Comparison of ENCODE assay signal across 27 mouse cellular contexts in genomic region chr11:72996781-72997180, GRCm38 (mm10).
"Had no signal": no experiment of that assay in that cellular context is flagged by ENCODE, and none has a peak within 500 bp of the region (broad histone marks: within the 10 kb centered on the region; RNA-seq: fewer than 3 reads in every experiment).

No protein-coding gene starts in this region.

- DNase-seq: cerebellum, adult 8-10 months; cerebellum, adult 9-10 months; cerebellum, adult 9-11 months; cerebellum, postnatal 10 days; cerebellum, postnatal 14 days; cerebellum, postnatal 25 days; cerebellum, postnatal 36 days; embryo, embryonic 11 days; forebrain, postnatal 0 days; gastrocnemius, adult 2 months; gastrocnemius, postnatal 10 days; gastrocnemius, postnatal 14 days; gastrocnemius, postnatal 25 days; gastrocnemius, postnatal 36 days; heart, adult 11 months; heart, adult 2 months had no signal

- H3K36me3 ChIP-seq: embryonic facial prominence, embryonic 10.5 days; embryonic facial prominence, embryonic 12.5 days; embryonic facial prominence, embryonic 13.5 days; embryonic facial prominence, embryonic 15.5 days; forebrain, embryonic 10.5 days; forebrain, embryonic 12.5 days; forebrain, embryonic 15.5 days had no signal

- ATAC-seq: forebrain, embryonic 13.5 days; forebrain, embryonic 14.5 days; forebrain, embryonic 15.5 days; forebrain, embryonic 16.5 days; forebrain, postnatal 0 days had no signal

- H3K27ac ChIP-seq: embryonic facial prominence, embryonic 10.5 days; embryonic facial prominence, embryonic 12.5 days; embryonic facial prominence, embryonic 13.5 days; embryonic facial prominence, embryonic 15.5 days; forebrain, embryonic 10.5 days; forebrain, embryonic 12.5 days; forebrain, embryonic 13.5 days; forebrain, embryonic 15.5 days; gastrocnemius, adult 2 months; heart, adult 2 months had no signal

- H3K4me1 ChIP-seq: embryonic facial prominence, embryonic 12.5 days; embryonic facial prominence, embryonic 13.5 days; forebrain, embryonic 12.5 days; forebrain, embryonic 13.5 days; forebrain, embryonic 15.5 days had no signal

- H3K4me3 ChIP-seq: embryonic facial prominence, embryonic 10.5 days; embryonic facial prominence, embryonic 12.5 days; embryonic facial prominence, embryonic 13.5 days; embryonic facial prominence, embryonic 15.5 days; erythroblast, embryonic 14.5 days; forebrain, embryonic 10.5 days; forebrain, embryonic 12.5 days; forebrain, embryonic 13.5 days; forebrain, embryonic 15.5 days; gastrocnemius, adult 2 months; heart, adult 2 months had no signal

- H3K9me3 ChIP-seq: embryonic facial prominence, embryonic 10.5 days; embryonic facial prominence, embryonic 12.5 days; embryonic facial prominence, embryonic 13.5 days; embryonic facial prominence, embryonic 15.5 days; forebrain, embryonic 10.5 days; forebrain, embryonic 12.5 days; forebrain, embryonic 13.5 days; forebrain, embryonic 15.5 days had no signal

- H3K9ac ChIP-seq: embryonic facial prominence, embryonic 12.5 days; embryonic facial prominence, embryonic 13.5 days; embryonic facial prominence, embryonic 15.5 days; forebrain, embryonic 12.5 days; forebrain, embryonic 13.5 days; forebrain, embryonic 15.5 days; forebrain, postnatal 0 days had no signal

- H3K27me3 ChIP-seq: embryonic facial prominence, embryonic 12.5 days; embryonic facial prominence, embryonic 13.5 days; forebrain, embryonic 12.5 days; forebrain, embryonic 13.5 days; forebrain, embryonic 15.5 days had no signal

- H3K4me2 ChIP-seq: embryonic facial prominence, embryonic 12.5 days; embryonic facial prominence, embryonic 13.5 days; embryonic facial prominence, embryonic 15.5 days; forebrain, embryonic 12.5 days; forebrain, embryonic 13.5 days; forebrain, embryonic 15.5 days had no signal
